Mouse (Mus musculus) embryonic facial prominence, embryonic 13.5 days (tissue): ENCODE measurements around the gene Otulinl. TPM values are rescaled to one million over a fixed set of nuclear protein-coding genes. Genes with fewer than 3 reads are reported as not detected.
A peak's percentile ranks its signal among the peaks of the same experiment; 100 is the strongest.

Experiments used
- ATAC-seq: fragments of 200-750 bp; cut with Nextera tagmentation; 2 replicates; pipeline ENCODE4 v1.8.0; 2017; ENCODE audit warnings: low read depth; ENCODE audit not compliant: insufficient number of reproducible peaks, insufficient read depth, low FRiP score, low TSS enrichment
- H3K27ac ChIP-seq: fragments of 300-500 bp; sonication (generic); 2 replicates; pipeline ENCODE4 v1.5.1; 2015; ENCODE audit warnings: moderate library complexity, mild to moderate bottlenecking, inconsistent platforms
- H3K27me3 ChIP-seq: fragments of 300-500 bp; sonication (generic); 2 replicates; pipeline ENCODE4 v1.6.1; 2015; ENCODE audit warnings: mild to moderate bottlenecking, inconsistent platforms
- H3K36me3 ChIP-seq: fragments of 300-500 bp; sonication (generic); 2 replicates; pipeline ENCODE4 v1.6.1; 2015; ENCODE audit warnings: mild to moderate bottlenecking, inconsistent platforms
- H3K4me1 ChIP-seq: fragments of 300-500 bp; sonication (generic); 2 replicates; pipeline ENCODE4 v1.6.1; 2015; ENCODE audit warnings: inconsistent platforms
- H3K4me2 ChIP-seq: fragments of 300-500 bp; sonication (generic); 2 replicates; pipeline ENCODE4 v1.6.1; 2015; ENCODE audit warnings: moderate library complexity, mild to moderate bottlenecking, inconsistent platforms
- H3K4me3 ChIP-seq: fragments of 300-500 bp; sonication (generic); 2 replicates; pipeline ENCODE4 v1.5.1; 2015; ENCODE audit warnings: mild to moderate bottlenecking, inconsistent platforms
- H3K9ac ChIP-seq: fragments of 300-500 bp; sonication (generic); 2 replicates; pipeline ENCODE4 v1.6.1; 2015; ENCODE audit warnings: mild to moderate bottlenecking, inconsistent platforms
- H3K9me3 ChIP-seq: fragments of 300-500 bp; sonication (generic); 2 replicates; pipeline ENCODE4 v1.6.1; 2016; ENCODE audit warnings: inconsistent platforms
- WGBS: fragments of 180-500 bp; shearing (Covaris S2); methylation state at CpG from one replicate; pipeline ENCODE4 v1.1.7; 2015; ENCODE audit warnings: mixed read lengths; 5-methylcytosine and 5-hydroxymethylcytosine counted together
- polyA plus RNA-seq: library from polyadenylated mRNA; unstranded; fragments of >200 nt; fragmentation: Nextera tagmentation; extraction: Ambion mirVana; gene quantifications from 2 replicates; pipeline ENCODE4 v1.2.1, GENCODE M21; 2015

Gene Otulinl
- polyA plus RNA-seq, 1 experiment from 2014 or later, result 19.8 TPM

DNA sequence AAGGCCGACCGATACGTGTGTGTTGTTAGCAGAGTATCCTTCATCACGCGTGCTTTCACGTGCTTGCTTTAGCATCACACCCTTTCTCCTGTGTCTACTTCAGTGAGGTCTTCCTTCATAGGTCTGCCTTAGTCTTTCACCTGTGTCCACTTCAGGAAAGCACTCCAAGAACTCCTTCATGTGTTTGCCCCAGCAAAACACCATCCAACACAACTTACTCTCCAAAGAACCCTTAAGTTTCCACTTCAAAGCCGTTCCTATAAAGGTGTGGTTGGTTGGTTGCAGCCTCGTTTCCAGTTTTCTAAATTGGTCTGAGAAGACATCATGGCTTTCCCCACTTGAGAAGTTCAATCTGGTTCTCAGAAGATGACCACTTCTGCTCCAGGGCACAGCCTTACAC, 34.7 kb downstream of the Otulinl start:
- Histone ChIP-seq H3K9me3 (no peaks in the 10 kb centered on the region), H3K4me1 (no peaks in the 10 kb centered on the region), H3K27ac (no peak overlapping the region), H3K36me3 (no peaks in the 10 kb centered on the region), H3K4me2 (no peak overlapping the region), H3K9ac (no peak overlapping the region), H3K27me3 (no peaks in the 10 kb centered on the region), H3K4me3 (no peak overlapping the region)
- 95% methylated on average over 8 of the region's 8 CpGs for WGBS
- ATAC-seq, result no peak

GRCm38 (mm10) chr15:27645250-27645649, 36.1 kb downstream of the Otulinl start:
- H3K4me1 ChIP-seq, result no peaks in the 10 kb centered on the region
- no peaks in the 10 kb centered on the region for H3K27me3 ChIP-seq
- no peak overlapping the region for H3K9ac ChIP-seq
- 59% methylated on average over 3 of the region's 3 CpGs for WGBS
- H3K9me3 ChIP-seq, result no peaks in the 10 kb centered on the region
- H3K36me3 ChIP-seq, result no peaks in the 10 kb centered on the region
- no peak overlapping the region for H3K4me3 ChIP-seq
- no peak for ATAC-seq
- H3K4me2 ChIP-seq, result no peak overlapping the region
- H3K27ac ChIP-seq, result no peak overlapping the region

DNA sequence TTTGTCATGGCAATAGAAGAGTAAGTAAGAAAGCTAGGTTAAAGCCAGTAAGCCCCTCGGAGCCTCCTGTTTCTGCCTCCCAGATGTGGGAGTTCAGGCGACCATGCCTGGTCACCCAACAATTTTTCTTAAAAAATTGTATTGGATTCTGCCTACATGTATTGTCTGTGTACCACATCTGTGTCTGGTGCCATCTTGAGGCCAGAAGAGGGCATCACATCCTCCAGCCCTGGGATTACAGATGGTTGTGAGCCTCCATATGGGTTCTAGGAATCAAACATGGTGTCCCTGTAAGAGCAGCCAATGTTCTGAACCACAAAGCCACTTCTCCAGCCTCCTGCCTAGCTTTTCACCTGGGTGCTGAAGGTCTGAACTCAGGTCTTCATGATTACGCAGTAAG, 38.5 kb downstream of the Otulinl start:
- no peak overlapping the region for H3K27ac ChIP-seq
- ATAC-seq, result no peak
- no peaks in the 10 kb centered on the region for H3K9me3 ChIP-seq
- H3K4me2 ChIP-seq, result no peak overlapping the region
- no peak overlapping the region for H3K4me3 ChIP-seq
- H3K4me1 ChIP-seq, result no peaks in the 10 kb centered on the region
- no peaks in the 10 kb centered on the region for H3K36me3 ChIP-seq
- H3K9ac ChIP-seq, result no peak overlapping the region
- WGBS, result 88% methylated on average over 3 of the region's 3 CpGs
- H3K27me3 ChIP-seq, result no peaks in the 10 kb centered on the region

- Histone ChIP-seq H3K9ac (no peak overlapping the region), H3K4me3 (no peak overlapping the region), H3K36me3 (no peaks in the 10 kb centered on the region), H3K9me3 (no peaks in the 10 kb centered on the region), H3K4me1 (no peaks in the 10 kb centered on the region), H3K4me2 (no peak overlapping the region), H3K27me3 (no peaks in the 10 kb centered on the region), H3K27ac (no peak overlapping the region)
- no peak for ATAC-seq
- WGBS, result 76% methylated on average over 12 of the region's 12 CpGs
These were observed 40.2 kb downstream of the Otulinl start for GRCm38 (mm10) chr15:27641171-27641570.

DNA sequence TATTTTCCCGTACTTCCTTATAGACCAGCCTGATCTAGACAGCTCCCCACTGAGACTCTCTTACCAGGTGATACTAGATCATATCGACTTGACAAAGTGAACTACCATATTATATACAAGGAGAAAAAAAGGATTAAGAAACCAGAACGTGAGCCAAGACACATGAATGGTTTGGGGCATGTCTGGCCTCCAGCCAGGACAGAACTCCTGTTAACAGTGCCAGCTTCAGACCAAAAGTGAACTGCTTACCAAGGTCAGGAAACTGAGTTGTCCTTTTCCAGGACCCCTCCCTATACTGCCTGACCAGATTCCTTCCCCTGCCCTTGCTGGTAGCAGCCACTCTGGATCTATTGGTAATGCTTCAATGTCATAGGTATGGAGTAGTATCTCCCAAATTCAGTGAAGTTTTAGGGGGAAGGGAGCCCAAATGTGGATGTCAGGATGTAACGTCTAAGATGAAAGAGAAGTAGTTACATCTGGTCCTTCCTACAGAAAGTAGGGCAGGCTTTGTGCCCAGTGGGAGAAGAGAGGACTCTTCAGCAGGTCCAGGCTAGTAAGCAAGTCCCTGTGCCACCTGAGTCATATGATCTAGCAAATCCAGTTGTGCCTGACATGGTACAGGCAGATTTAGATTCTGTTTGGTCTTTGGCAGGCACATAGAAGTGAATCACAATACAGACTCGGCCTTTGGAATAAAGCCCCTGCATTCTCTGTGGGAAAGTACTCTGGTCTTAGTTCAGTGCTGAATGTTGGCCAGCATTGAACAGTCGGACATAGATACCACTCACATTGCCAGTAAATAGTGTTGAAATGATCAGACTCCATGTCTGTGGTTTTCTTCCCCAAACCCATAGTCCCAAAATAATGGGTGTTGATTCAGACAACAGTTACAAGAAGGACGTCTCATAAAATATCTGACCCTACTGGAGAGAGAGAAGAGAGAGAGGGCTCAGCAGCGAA, 47.2 kb downstream of the Otulinl start:
- H3K4me1 ChIP-seq, result peaks cover 14% of the 10 kb centered on the region
- H3K4me2 ChIP-seq, result no peak overlapping the region
- ATAC-seq, result no peak
- H3K27ac ChIP-seq, result no peak overlapping the region
- no peak overlapping the region for H3K9ac ChIP-seq
- no peak overlapping the region for H3K4me3 ChIP-seq
- no peaks in the 10 kb centered on the region for H3K9me3 ChIP-seq
- H3K36me3 ChIP-seq, result no peaks in the 10 kb centered on the region
- H3K27me3 ChIP-seq, result no peaks in the 10 kb centered on the region
- WGBS, result 75% methylated on average over 8 of the region's 8 CpGs

DNA sequence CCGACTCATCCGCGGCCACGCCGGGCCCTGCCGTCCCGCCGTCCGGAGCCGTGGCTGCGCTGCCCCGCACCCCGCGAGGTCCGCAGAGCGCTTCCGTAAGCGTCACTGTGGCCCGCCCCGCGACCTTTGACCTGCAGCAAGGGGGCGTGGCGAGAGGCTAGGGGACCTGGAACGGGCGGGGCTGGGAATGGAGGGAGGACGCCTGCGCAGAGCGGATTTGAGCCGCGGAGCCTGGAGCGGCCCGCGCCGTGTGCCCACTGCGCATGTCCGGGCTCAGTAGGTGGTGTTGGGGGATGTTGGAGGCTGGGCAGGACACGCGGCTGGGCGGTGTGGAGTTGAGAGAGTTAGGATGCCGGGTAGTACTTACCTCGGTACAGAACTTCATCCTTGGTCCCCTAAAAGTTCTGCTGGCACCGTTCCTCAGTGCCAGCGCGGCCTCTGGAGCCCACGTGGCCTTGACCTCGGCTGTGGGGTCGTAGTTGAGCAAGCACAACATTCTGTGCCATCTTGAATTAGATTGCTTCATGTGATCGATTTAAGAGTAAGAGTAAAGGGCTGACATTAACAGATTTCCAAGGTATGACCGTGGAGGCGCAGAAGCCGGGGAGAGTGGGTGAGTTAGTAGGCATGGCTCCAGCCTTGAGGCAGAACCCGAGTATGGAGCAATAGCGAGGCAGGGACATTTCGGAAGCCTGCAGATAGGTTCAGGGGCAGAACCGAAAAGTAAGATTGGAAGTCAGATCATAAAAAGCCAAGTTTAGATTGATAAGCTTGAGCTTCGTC, 50.6 kb downstream of the Otulinl start, which contains the start of gene Otulin:
Otulin (minus strand) TSS at position 93 of the 783 bp plus-strand sequence.
- Histone ChIP-seq H3K27ac (peak within 1 kb of the TSS; percentile 80), H3K9ac (peak within 1 kb of the TSS; percentile 88), H3K4me1 (peaks cover 26% of the 10 kb centered on the region), H3K27me3 (no peaks in the 10 kb centered on the region), H3K36me3 (peaks cover 11% of the 10 kb centered on the region), H3K9me3 (no peaks in the 10 kb centered on the region), H3K4me2 (peak within 1 kb of the TSS; percentile 80), H3K4me3 (peak within 1 kb of the TSS; percentile 95)
- ATAC-seq, result peak; percentile 96
- WGBS, result 5% methylated on average over 56 of the region's 56 CpGs

- peak overlapping the region; percentile 88 for H3K9ac ChIP-seq
- H3K4me1 ChIP-seq, result peaks cover 26% of the 10 kb centered on the region
- peak overlapping the region; percentile 57 for H3K27ac ChIP-seq
- peak overlapping the region; percentile 95 for H3K4me3 ChIP-seq
- H3K27me3 ChIP-seq, result no peaks in the 10 kb centered on the region
- WGBS, result 3% methylated on average over 50 of the region's 53 CpGs
- H3K4me2 ChIP-seq, result peak overlapping the region; percentile 80
- ATAC-seq, result peak; percentile 64; the same call in 1 of the 2 replicates
- peaks cover 15% of the 10 kb centered on the region for H3K36me3 ChIP-seq
- H3K9me3 ChIP-seq, result no peaks in the 10 kb centered on the region
These were observed 51.4 kb downstream of the Otulinl start for GRCm38 (mm10) chr15:27629800-27630600.

DNA sequence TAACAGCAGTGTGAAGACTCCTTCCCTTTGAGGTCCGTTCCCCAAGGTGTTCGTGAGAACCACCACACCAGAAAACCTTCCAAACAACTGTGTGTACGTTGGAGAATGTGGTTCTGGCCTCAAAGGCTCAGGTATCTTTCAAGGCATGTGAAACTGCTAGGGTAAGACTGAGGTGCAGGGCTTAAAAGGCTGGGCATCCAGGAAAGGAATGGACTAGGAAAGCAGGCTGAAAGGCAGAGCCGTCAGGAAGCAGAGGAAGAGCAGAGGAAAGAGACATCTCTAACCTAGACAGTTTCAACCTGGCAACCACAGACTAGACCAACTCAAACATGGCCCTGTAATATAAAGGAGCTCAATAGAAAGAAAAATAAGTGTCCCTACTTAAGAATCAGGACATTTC, 52.3 kb downstream of the Otulinl start:
- H3K27ac ChIP-seq, result no peak overlapping the region
- H3K9ac ChIP-seq, result no peak overlapping the region
- WGBS, result 74% methylated on average over 4 of the region's 4 CpGs
- H3K4me2 ChIP-seq, result peak overlapping the region; percentile 80
- no peak for ATAC-seq
- peaks cover 26% of the 10 kb centered on the region for H3K4me1 ChIP-seq
- peaks cover 15% of the 10 kb centered on the region for H3K36me3 ChIP-seq
- peak overlapping the region; percentile 95; the same call in 1 of the 2 replicates for H3K4me3 ChIP-seq
- H3K9me3 ChIP-seq, result no peaks in the 10 kb centered on the region
- H3K27me3 ChIP-seq, result no peaks in the 10 kb centered on the region

DNA sequence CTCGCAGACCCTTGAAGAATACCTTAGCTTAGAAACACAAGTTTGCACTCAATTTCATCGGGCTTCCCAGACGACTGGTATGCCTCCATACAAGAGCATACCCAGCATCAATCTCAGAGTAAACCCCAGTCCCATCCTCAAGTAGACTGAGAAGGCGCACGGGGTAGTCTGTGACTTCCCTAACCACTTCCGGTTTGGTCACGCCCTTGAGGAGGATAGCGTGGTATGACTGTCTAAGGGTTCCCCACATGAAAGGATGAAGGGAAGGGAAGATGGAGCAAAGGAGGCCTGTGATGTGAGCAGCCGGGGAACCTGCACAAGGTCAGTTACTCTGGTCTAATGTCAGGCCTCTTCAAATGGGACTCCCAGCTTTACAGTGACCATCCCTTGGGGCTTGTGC, 53.6 kb downstream of the Otulinl start:
- H3K36me3 ChIP-seq, result peaks cover 21% of the 10 kb centered on the region
- ATAC-seq, result no peak
- WGBS, result 95% methylated on average over 9 of the region's 9 CpGs

DNA sequence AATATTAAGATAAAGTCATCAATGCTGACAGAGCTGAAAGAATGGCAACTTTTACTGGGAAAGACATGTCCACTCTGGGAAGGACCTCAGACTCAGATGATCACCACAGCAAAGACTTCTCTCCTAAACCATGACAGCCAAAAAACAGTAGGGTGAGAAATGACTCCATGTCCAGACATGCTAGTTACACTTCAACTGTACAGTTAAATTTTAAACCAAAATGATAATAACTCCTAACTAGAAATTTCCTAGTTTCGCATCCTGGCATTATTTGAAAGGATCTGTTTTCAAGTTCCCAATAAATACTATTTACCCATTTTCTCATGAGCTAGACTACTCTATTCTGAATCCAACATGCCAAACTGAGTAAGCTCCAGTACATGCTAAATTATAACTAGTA, 55.1 kb downstream of the Otulinl start:
- Histone ChIP-seq H3K9me3 (no peaks in the 10 kb centered on the region), H3K4me1 (peaks cover 25% of the 10 kb centered on the region), H3K9ac (no peak overlapping the region), H3K27ac (no peak overlapping the region), H3K36me3 (peaks cover 32% of the 10 kb centered on the region), H3K4me3 (no peak overlapping the region), H3K4me2 (no peak overlapping the region), H3K27me3 (no peaks in the 10 kb centered on the region)
- 96% methylated on average over 1 of the region's 1 CpGs for WGBS
- no peak for ATAC-seq

More for the DNA sequence above, 53.6 kb downstream of the Otulinl start:
- H3K4me3 ChIP-seq, result no peak overlapping the region
- no peaks in the 10 kb centered on the region for H3K27me3 ChIP-seq
- no peak overlapping the region for H3K9ac ChIP-seq
- H3K9me3 ChIP-seq, result no peaks in the 10 kb centered on the region
- no peak overlapping the region for H3K27ac ChIP-seq
- no peak overlapping the region for H3K4me2 ChIP-seq
- peaks cover 26% of the 10 kb centered on the region for H3K4me1 ChIP-seq

DNA sequence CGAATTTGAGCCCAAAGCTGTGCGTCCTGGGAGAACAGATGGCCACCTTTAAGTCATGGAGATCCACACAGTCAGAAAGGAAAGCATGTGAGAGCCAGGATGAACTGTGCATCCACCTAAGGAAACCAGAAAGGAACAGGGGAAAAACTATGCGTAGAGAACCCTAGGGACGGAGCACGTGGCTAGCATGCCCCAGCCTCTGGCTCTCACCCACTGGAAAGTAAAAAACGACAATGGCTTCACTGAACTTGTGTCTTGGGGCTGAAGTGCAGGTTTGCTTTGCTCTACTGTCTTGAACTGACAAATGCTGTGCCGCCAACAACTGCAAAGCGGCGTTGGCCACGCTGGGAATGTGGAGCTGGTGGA, 55.5 kb downstream of the Otulinl start:
- H3K9me3 ChIP-seq, result no peaks in the 10 kb centered on the region
- no peak for ATAC-seq

More for the DNA sequence above, 55.5 kb downstream of the Otulinl start:
- no peaks in the 10 kb centered on the region for H3K27me3 ChIP-seq
- H3K9ac ChIP-seq, result no peak overlapping the region
- H3K27ac ChIP-seq, result no peak overlapping the region
- peaks cover 20% of the 10 kb centered on the region for H3K4me1 ChIP-seq
- no peak overlapping the region for H3K4me2 ChIP-seq
- H3K36me3 ChIP-seq, result peaks cover 36% of the 10 kb centered on the region
- WGBS, result 91% methylated on average over 10 of the region's 10 CpGs
- H3K4me3 ChIP-seq, result no peak overlapping the region
